Mouse (Mus musculus): Measurements from ENCODE around the gene Olfr872. TPM values are rescaled to one million over a fixed set of nuclear protein-coding genes. Genes with fewer than 3 reads are reported as not detected.
"Not testable (repeated sequence)": the region's sequence is repeated elsewhere in the genome, so short reads cannot be mapped to it uniquely, and the experiment has no call there.

Olfr872 gene
- not detected in 2 replicates for polyA plus RNA-seq (2015; fragmentation: Nextera tagmentation; extraction: Ambion mirVana)

GRCm38 (mm10) chr9:20236819-20237218, at the start of gene Olfr872:
TSS of gene Olfr872 (plus strand) at chr9:20237119.
- Histone ChIP-seq H3K4me1 (replicated peaks; ENCODE audit: control insufficient read depth, insufficient read depth) (no peaks in the 10 kb centered on the region), H3K27ac (replicated peaks) (no peak within 1 kb of the TSS), H3K27me3 (ENCODE audit: control insufficient read depth, insufficient read depth, low read length) (no peaks in the 10 kb centered on the region), H3K4me2 (replicated peaks; ENCODE audit: low read depth) (no peak within 1 kb of the TSS), H3K4me3 (ENCODE audit: low read depth, low read length) (no peak within 1 kb of the TSS), H3K9ac (ENCODE audit: low read length) (no peak within 1 kb of the TSS), H3K36me3 (ENCODE audit: control insufficient read depth, insufficient read depth, low read length) (no peaks in the 10 kb centered on the region), H3K9me3 (ENCODE audit: control insufficient read depth, low read length) (no peaks in the 10 kb centered on the region)
- DNase-seq (ENCODE audit: low spot score) (no peak), ATAC-seq (ENCODE audit: low FRiP score, low TSS enrichment) (no peak)
- TF ChIP-seq EP300 (optimal IDR thresholded peaks at IDR 0.05) (no peak), CTCF (IDR thresholded peaks at IDR 0.05; ENCODE audit: low read depth) (no peak)

GRCm38 (mm10) chr9:20202131-20202530, 34.8 kb upstream of the Olfr872 start:
- no peak overlapping the region for H3K4me3 ChIP-seq (ENCODE audit: low read depth, low read length)
- no peak overlapping the region for H3K27ac ChIP-seq (replicated peaks)
- H3K36me3 ChIP-seq (ENCODE audit: control insufficient read depth, insufficient read depth, low read length) = no peaks in the 10 kb centered on the region
- H3K4me2 ChIP-seq (replicated peaks; ENCODE audit: low read depth) = no peak overlapping the region
- H3K9me3 ChIP-seq (ENCODE audit: control insufficient read depth, low read length) = no peaks in the 10 kb centered on the region
- no peak for TF ChIP-seq EP300 (optimal IDR thresholded peaks at IDR 0.05)
- no peak overlapping the region for H3K9ac ChIP-seq (ENCODE audit: low read length)
- H3K27me3 ChIP-seq (ENCODE audit: control insufficient read depth, insufficient read depth, low read length) = no peaks in the 10 kb centered on the region
- no peaks in the 10 kb centered on the region for H3K4me1 ChIP-seq (replicated peaks; ENCODE audit: control insufficient read depth, insufficient read depth)
- 43% methylated on average over 1 of the region's 1 CpGs for WGBS
- ATAC-seq (ENCODE audit: low FRiP score, low TSS enrichment) = no peak
- DNase-seq (ENCODE audit: low spot score) = no peak

GRCm38 (mm10) chr9:20203413-20203984, 33.4 kb upstream of the Olfr872 start:
- H3K36me3 ChIP-seq (ENCODE audit: control insufficient read depth, insufficient read depth, low read length); H3K27ac ChIP-seq (replicated peaks); DNase-seq (ENCODE audit: low spot score); H3K4me1 ChIP-seq (replicated peaks; ENCODE audit: control insufficient read depth, insufficient read depth); H3K4me3 ChIP-seq (ENCODE audit: low read depth, low read length); H3K9ac ChIP-seq (ENCODE audit: low read length); ATAC-seq (ENCODE audit: low FRiP score, low TSS enrichment); H3K4me2 ChIP-seq (replicated peaks; ENCODE audit: low read depth); H3K9me3 ChIP-seq (ENCODE audit: control insufficient read depth, low read length); H3K27me3 ChIP-seq (ENCODE audit: control insufficient read depth, insufficient read depth, low read length): not testable (repeated sequence)
- 92% methylated on average over 7 of the region's 7 CpGs for WGBS

- H3K36me3 ChIP-seq (ENCODE audit: control insufficient read depth, insufficient read depth, low read length) = no peaks in the 10 kb centered on the region
- H3K4me2 ChIP-seq (replicated peaks; ENCODE audit: low read depth) = no peak overlapping the region
- WGBS = 44% methylated on average over 1 of the region's 1 CpGs
- TF ChIP-seq EP300 (optimal IDR thresholded peaks at IDR 0.05) (no peak), CTCF (IDR thresholded peaks at IDR 0.05; ENCODE audit: low read depth) (no peak)
- ATAC-seq (ENCODE audit: low FRiP score, low TSS enrichment) = no peak
- H3K27ac ChIP-seq (replicated peaks) = no peak overlapping the region
- H3K27me3 ChIP-seq (ENCODE audit: control insufficient read depth, insufficient read depth, low read length) = no peaks in the 10 kb centered on the region
- DNase-seq (ENCODE audit: low spot score) = no peak
- no peaks in the 10 kb centered on the region for H3K4me1 ChIP-seq (replicated peaks; ENCODE audit: control insufficient read depth, insufficient read depth)
- no peak overlapping the region for H3K9ac ChIP-seq (ENCODE audit: low read length)
- no peaks in the 10 kb centered on the region for H3K9me3 ChIP-seq (ENCODE audit: control insufficient read depth, low read length)
- no peak overlapping the region for H3K4me3 ChIP-seq (ENCODE audit: low read depth, low read length)
These were observed 26.1 kb upstream of the Olfr872 start for GRCm38 (mm10) chr9:20210812-20211211.

- 60% methylated on average over 2 of the region's 2 CpGs for WGBS
These were observed 25.4 kb upstream of the Olfr872 start for GRCm38 (mm10) chr9:20211477-20211876.

GRCm38 (mm10) chr9:20211907-20212306, 25.0 kb upstream of the Olfr872 start, which contains the start of gene Olfr871:
TSS of gene Olfr871 (plus strand) at chr9:20212207.
- no peak within 1 kb of the TSS for H3K9ac ChIP-seq (ENCODE audit: low read length)

More at GRCm38 (mm10) chr9:20211477-20211876, 25.4 kb upstream of the Olfr872 start:
- H3K4me1 ChIP-seq (replicated peaks; ENCODE audit: control insufficient read depth, insufficient read depth) = no peaks in the 10 kb centered on the region
- no peak overlapping the region for H3K4me3 ChIP-seq (ENCODE audit: low read depth, low read length)
- no peak for DNase-seq (ENCODE audit: low spot score)
- no peaks in the 10 kb centered on the region for H3K36me3 ChIP-seq (ENCODE audit: control insufficient read depth, insufficient read depth, low read length)
- H3K4me2 ChIP-seq (replicated peaks; ENCODE audit: low read depth) = no peak overlapping the region
- no peaks in the 10 kb centered on the region for H3K27me3 ChIP-seq (ENCODE audit: control insufficient read depth, insufficient read depth, low read length)
- ATAC-seq (ENCODE audit: low FRiP score, low TSS enrichment) = no peak
- TF ChIP-seq CTCF (IDR thresholded peaks at IDR 0.05; ENCODE audit: low read depth) = no peak
- no peak for TF ChIP-seq EP300 (optimal IDR thresholded peaks at IDR 0.05)
- no peak overlapping the region for H3K9ac ChIP-seq (ENCODE audit: low read length)
- H3K27ac ChIP-seq (replicated peaks) = no peak overlapping the region
- no peaks in the 10 kb centered on the region for H3K9me3 ChIP-seq (ENCODE audit: control insufficient read depth, low read length)

More at GRCm38 (mm10) chr9:20211907-20212306, 25.0 kb upstream of the Olfr872 start, which contains the start of gene Olfr871:
- Histone ChIP-seq H3K4me3 (ENCODE audit: low read depth, low read length) (no peak within 1 kb of the TSS), H3K36me3 (ENCODE audit: control insufficient read depth, insufficient read depth, low read length) (no peaks in the 10 kb centered on the region), H3K4me1 (replicated peaks; ENCODE audit: control insufficient read depth, insufficient read depth) (no peaks in the 10 kb centered on the region), H3K4me2 (replicated peaks; ENCODE audit: low read depth) (no peak within 1 kb of the TSS), H3K9me3 (ENCODE audit: control insufficient read depth, low read length) (no peaks in the 10 kb centered on the region), H3K27me3 (ENCODE audit: control insufficient read depth, insufficient read depth, low read length) (no peaks in the 10 kb centered on the region), H3K27ac (replicated peaks) (no peak within 1 kb of the TSS)
- ATAC-seq (ENCODE audit: low FRiP score, low TSS enrichment) (no peak), DNase-seq (ENCODE audit: low spot score) (no peak)
- TF ChIP-seq CTCF (IDR thresholded peaks at IDR 0.05; ENCODE audit: low read depth) (no peak), EP300 (optimal IDR thresholded peaks at IDR 0.05) (no peak)
